Mouse (Mus musculus) mouse trophoblast stem cell (cell line): Measurements from ENCODE around the gene Tmem151a.

Source experiments
- in situ Hi-C, 2 experiments: fragments of 300-500 bp; cut with MseI, MboI; formaldehyde crosslinking; loops; 2 replicates in 1 of 2; 3 replicates in 1 of 2; pipeline ENCODE4 v1.15.1; 2025

Gene Tmem151a

GRCm38 (mm10) chr19:5068570-5069234 is 16.6 kb downstream of the Tmem151a start:
- in situ Hi-C loops: no loop called here

GRCm38 (mm10) chr19:5067867-5068569 is 17.3 kb downstream of the Tmem151a start, which contains the start of gene Cd248:
Gene Cd248 (plus strand): TSS chr19:5068078.
- in situ Hi-C loops: no loop called here

GRCm38 (mm10) chr19:5067040-5067799 is 18.1 kb downstream of the Tmem151a start:
- in situ Hi-C loops: no loop called here

- in situ Hi-C loops: no loop called here
Observed at GRCm38 (mm10) chr19:5065104-5065503, 20.2 kb downstream of the Tmem151a start.

- in situ Hi-C loops: no loop called here
Observed at GRCm38 (mm10) chr19:5062446-5062845, 22.9 kb downstream of the Tmem151a start.

- in situ Hi-C loops: no loop called here
Observed at GRCm38 (mm10) chr19:5062041-5062440, 23.3 kb downstream of the Tmem151a start.

- in situ Hi-C loops: no loop called here
Observed at GRCm38 (mm10) chr19:5060365-5061330, 24.7 kb downstream of the Tmem151a start.

- in situ Hi-C loops: no loop called here
Observed at GRCm38 (mm10) chr19:5058801-5059771, 26.2 kb downstream of the Tmem151a start.

GRCm38 (mm10) chr19:5057876-5058775 is 27.2 kb downstream of the Tmem151a start:
- in situ Hi-C loops: no loop called here

GRCm38 (mm10) chr19:5056251-5056650 is 29.1 kb downstream of the Tmem151a start:
- in situ Hi-C loops: no loop called here

- in situ Hi-C loops: no loop called here
Observed at GRCm38 (mm10) chr19:5053909-5054308, 31.4 kb downstream of the Tmem151a start.

- in situ Hi-C loops: no loop called here
Observed at GRCm38 (mm10) chr19:5052853-5053252, 32.5 kb downstream of the Tmem151a start.

- in situ Hi-C loops: no loop called here
Observed at GRCm38 (mm10) chr19:5052166-5052822, 33.0 kb downstream of the Tmem151a start.

- in situ Hi-C loops: no loop called here
Observed at GRCm38 (mm10) chr19:5051515-5051914, 33.8 kb downstream of the Tmem151a start.

GRCm38 (mm10) chr19:5051031-5051430 is 34.3 kb downstream of the Tmem151a start:
- in situ Hi-C loops: no loop called here

- in situ Hi-C loops: no loop called here
Observed at GRCm38 (mm10) chr19:5050047-5050905, 35.1 kb downstream of the Tmem151a start, which contains the start of gene Rin1. Gene Rin1 (plus strand): TSS chr19:5050481.

- in situ Hi-C loops: no loop called here
Observed at GRCm38 (mm10) chr19:5049325-5049724, 36.0 kb downstream of the Tmem151a start.
